In genomic region chr6:95484183-95484818, GRCm38 (mm10) we compare ENCODE assay signal across 9 mouse cellular contexts.
DNase-seq lines count a peak whose midpoint lies in the region; ATAC-seq lines count a peak whose summit lies in the region.
"Had no signal": no experiment of that assay in that cellular context is flagged by ENCODE, and none has a peak within 500 bp of the region (broad histone marks: within the 10 kb centered on the region; RNA-seq: fewer than 3 reads in every experiment).

No protein-coding gene starts in this region.

- intact Hi-C loops in left cerebral cortex, postnatal 14 days (cut with DNase I): loop anchor here (5.0 to 10.0 kb wide), 2 partner anchors 260 to 1523 kb away; no protein-coding TSS in a partner anchor

- ATAC-seq in frontal cortex, adult (ENCODE audit: low TSS enrichment): peak; percentile 93
- peak; percentile 50; the same call in 1 of the 2 replicates for ATAC-seq in intestine, embryonic 16.5 days

- DNase-seq in heart, adult 18-20 months: peak; percentile 10 to 30
- DNase-seq in heart, embryonic 10.5 days (ENCODE audit: low spot score): no peak
- DNase-seq in brain, embryonic 18.5 days (ENCODE audit: low read depth, low spot score): peak; percentile 60
- peak; percentile 76 to 79 for DNase-seq in left cerebral cortex, postnatal 14 days (ENCODE audit: low spot score in 2 of 2)
- DNase-seq in neural tube, embryonic 10.5 days (ENCODE audit: extremely low spot score, low spot score): peak; percentile 39
- DNase-seq in gastrocnemius, postnatal 10 days: no peak

- H3K4me2 ChIP-seq in intestine, embryonic 16.5 days (ENCODE audit: low read depth, low read length): no peak overlapping the region
- H3K4me2 ChIP-seq: limb, embryonic 12.5 days had no signal

- H3K4me1 ChIP-seq in heart, embryonic 10.5 days: no peaks in the 10 kb centered on the region
- H3K4me1 ChIP-seq in intestine, embryonic 16.5 days (ENCODE audit: control insufficient read depth, insufficient read depth, low read length): peaks cover 5% of the 10 kb centered on the region; the same call in 1 of the 2 replicates
- H3K4me1 ChIP-seq: limb, embryonic 12.5 days had no signal

- no peaks in the 10 kb centered on the region for H3K9me3 ChIP-seq in heart, embryonic 10.5 days
- H3K9me3 ChIP-seq in intestine, embryonic 16.5 days (ENCODE audit: control insufficient read depth, low read length): no peaks in the 10 kb centered on the region

- H3K27me3 ChIP-seq in heart, embryonic 10.5 days (ENCODE audit: insufficient read depth, poor library complexity, severe bottlenecking): no peaks in the 10 kb centered on the region
- no peaks in the 10 kb centered on the region for H3K27me3 ChIP-seq in intestine, embryonic 16.5 days (replicated peaks; ENCODE audit: control insufficient read depth, insufficient read depth, low read length)
- H3K27me3 ChIP-seq: limb, embryonic 12.5 days had no signal

- no peak overlapping the region for H3K27ac ChIP-seq in heart, embryonic 10.5 days
- no peak overlapping the region for H3K27ac ChIP-seq in intestine, embryonic 16.5 days (ENCODE audit: low read length)
- H3K27ac ChIP-seq: limb, embryonic 12.5 days had no signal

- no peak overlapping the region for H3K9ac ChIP-seq in intestine, embryonic 16.5 days (ENCODE audit: low read depth, low read length)
- H3K9ac ChIP-seq: limb, embryonic 12.5 days had no signal

- 64% methylated on average over 7 of the region's 7 CpGs for WGBS in heart, embryonic 10.5 days
- WGBS in intestine, embryonic 16.5 days: 56% methylated on average over 7 of the region's 7 CpGs

- no peak overlapping the region for H3K4me3 ChIP-seq in heart, embryonic 10.5 days
- H3K4me3 ChIP-seq in intestine, embryonic 16.5 days (ENCODE audit: low read length): no peak overlapping the region
- H3K4me3 ChIP-seq: limb, embryonic 12.5 days had no signal

- peaks cover 6% of the 10 kb centered on the region for H3K36me3 ChIP-seq in heart, embryonic 10.5 days
- 0 out of 2 replicates have a peak, but pooled peaks cover 4% of the 10 kb centered on the region for H3K36me3 ChIP-seq in intestine, embryonic 16.5 days (ENCODE audit: control insufficient read depth, insufficient read depth, low read length)
- H3K36me3 ChIP-seq: limb, embryonic 12.5 days had no signal

Comparison
In these comparisons a context has a peak if more than half of its experiments do, and no peak if none do; other contexts are left out.
1. DNase-seq: peak in heart, adult 18-20 months (2 of 2), brain, embryonic 18.5 days (single experiment), left cerebral cortex, postnatal 14 days (2 of 2) and neural tube, embryonic 10.5 days (single experiment); none in heart, embryonic 10.5 days (single experiment) and gastrocnemius, postnatal 10 days (single experiment).